Mouse (Mus musculus): ENCODE data around the gene Wdr77.
"Not testable (repeated sequence)": the region's sequence is repeated elsewhere in the genome, so short reads cannot be mapped to it uniquely, and the experiment has no call there.

Gene Wdr77

DNA sequence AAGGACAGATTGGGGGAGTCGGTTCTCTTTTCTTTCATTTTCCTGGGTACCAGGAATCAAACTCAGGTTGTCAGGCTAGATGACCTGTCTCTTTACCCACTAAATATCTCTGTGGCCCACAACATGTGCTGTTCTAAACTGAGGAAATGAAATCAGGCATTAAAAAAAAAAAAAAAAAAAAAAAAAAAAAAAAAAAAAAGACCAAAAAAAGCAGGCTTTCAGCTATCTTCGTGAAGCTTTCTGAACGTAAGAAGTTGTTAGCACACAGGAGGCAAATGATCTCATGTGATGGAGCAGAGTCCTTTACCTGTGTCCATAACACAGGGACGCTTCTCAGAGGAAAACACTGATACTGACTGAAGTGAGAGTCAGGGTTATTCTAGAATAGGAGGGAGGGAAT, 23.1 kb upstream of the Wdr77 start:
- intact Hi-C loops (cut with DNase I): no loop called here

DNA sequence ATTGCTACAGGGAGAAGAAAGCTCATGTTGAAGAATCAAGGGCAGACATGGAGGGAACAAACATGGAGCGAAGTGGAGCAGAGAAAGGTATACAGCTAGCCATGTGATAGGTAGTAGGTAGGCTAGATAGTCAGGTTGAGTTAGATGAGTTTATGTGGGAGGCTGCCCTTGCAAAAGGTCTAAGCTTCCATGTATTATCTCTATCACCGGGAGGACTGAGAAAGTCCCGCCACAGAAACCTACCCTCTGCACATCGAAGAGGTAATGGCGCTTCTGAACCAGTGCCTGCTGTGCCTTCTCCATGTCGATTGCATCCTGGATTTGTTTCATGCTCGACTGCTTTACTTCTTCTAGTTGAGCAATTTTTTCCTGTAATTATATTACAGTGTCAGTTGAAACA, 7.8 kb upstream of the Wdr77 start:
- intact Hi-C loops (cut with DNase I): no loop called here

DNA sequence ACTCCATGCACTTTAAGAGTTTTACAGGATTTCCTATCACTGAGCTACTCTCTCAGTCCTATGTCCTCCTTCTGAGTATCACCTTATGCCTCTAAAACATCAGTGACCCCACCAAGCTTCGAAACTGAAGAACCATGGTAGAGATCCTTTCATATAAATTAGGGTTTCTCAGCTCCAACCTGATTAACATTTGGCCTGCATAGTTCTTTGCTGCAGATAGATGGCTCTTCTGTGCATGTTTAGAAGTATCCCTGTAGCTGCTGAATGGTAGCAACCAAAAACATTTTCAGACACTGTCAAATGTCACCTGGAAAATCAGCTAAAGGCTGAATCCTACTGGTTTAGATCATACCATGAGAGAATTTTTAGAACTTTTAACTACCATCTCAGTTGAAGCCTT, 1.9 kb upstream of the Wdr77 start:
- intact Hi-C loops (cut with DNase I): no loop called here

DNA sequence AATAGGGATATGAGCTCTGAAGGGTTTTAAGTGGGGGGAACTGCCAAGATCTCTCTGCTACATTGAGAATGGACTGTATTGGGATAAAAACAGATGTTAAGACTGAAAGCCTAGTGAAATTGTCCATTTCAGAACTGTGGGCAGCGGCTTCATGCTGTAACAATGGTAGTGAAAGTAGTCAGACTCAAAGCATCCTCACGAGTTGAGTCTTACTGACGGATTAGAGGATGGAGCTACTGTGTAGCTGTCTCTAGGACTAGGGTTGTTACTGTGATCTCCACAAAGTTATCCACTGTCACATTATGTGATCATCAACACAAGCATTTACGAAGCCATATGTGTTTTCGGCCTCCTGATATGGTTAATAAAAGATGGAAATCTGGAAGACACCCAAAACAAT, 965 bp upstream of the Wdr77 start:
- intact Hi-C loops (cut with DNase I): no loop called here

DNA sequence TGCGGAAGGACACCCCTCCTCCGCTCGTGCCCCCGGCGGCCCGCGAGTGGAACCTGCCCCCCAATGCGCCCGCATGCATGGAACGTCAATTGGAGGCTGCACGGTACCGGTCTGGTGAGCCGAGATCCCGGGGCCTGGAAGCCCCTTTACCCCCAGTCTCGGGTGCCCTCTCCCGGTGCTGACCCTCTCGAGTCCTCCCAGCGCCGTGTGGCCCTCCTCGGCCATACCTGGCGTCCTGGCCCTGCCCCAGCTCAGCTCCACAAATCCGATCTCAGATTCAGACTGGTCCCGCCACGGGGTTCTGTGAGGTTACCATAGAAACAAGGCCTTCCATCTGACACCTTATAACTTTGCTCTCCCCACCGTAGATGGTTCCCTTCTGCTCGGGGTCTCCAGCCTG, 416 bp downstream of the Wdr77 start:
- intact Hi-C loops (cut with DNase I): no loop called here

DNA sequence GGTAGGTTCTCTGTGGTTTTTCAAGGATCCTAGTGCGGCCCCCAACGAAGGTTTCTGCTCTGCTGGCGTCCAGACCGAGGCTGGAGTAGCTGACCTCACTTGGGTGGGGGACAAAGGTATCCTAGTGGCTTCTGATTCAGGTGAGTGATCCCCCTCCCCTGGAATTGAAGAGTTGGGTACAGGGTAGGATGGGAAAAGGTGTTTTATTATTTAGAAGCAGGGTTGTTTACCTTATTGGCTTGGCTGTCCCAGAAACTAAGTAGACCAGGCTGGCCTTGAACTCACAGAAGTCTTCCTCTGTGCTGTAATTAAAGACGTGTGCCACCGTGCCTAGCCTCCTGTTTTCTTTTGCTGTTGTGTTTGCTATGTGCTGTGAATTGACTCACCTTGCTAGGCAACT, 830 bp downstream of the Wdr77 start, which contains the start of gene Atp5f1:
Gene Atp5f1, minus strand, starts transcription at position 101 of the 400 bp plus-strand sequence.
- intact Hi-C loops (cut with DNase I): loop anchor here (10.0 kb wide), 1 partner anchor 585 kb away; the partner anchor contains the start of genes Cept1 and Dram2

DNA sequence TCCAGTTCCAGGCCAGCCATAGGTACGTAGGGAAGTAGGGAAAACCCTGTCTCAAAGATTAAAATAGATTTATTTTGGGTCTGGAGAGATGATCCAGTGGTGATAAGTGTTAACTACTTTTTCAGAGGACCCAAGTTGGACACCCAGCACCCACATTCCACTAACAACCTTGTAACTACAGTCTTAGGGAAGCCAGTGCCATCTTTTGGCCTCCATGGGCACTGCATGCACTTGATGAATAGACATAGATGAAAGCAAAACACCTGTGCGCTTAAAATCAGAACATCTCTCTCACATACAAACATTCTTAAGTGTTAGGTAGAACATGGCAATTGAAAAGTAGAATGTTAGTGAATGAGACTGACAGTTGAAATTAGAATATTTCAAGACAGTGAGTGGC, 1.5 kb downstream of the Wdr77 start:
- intact Hi-C loops (cut with DNase I): loop anchor here (10.0 kb wide), 1 partner anchor 584 kb away; the partner anchor contains the start of genes Cept1 and Dram2

DNA sequence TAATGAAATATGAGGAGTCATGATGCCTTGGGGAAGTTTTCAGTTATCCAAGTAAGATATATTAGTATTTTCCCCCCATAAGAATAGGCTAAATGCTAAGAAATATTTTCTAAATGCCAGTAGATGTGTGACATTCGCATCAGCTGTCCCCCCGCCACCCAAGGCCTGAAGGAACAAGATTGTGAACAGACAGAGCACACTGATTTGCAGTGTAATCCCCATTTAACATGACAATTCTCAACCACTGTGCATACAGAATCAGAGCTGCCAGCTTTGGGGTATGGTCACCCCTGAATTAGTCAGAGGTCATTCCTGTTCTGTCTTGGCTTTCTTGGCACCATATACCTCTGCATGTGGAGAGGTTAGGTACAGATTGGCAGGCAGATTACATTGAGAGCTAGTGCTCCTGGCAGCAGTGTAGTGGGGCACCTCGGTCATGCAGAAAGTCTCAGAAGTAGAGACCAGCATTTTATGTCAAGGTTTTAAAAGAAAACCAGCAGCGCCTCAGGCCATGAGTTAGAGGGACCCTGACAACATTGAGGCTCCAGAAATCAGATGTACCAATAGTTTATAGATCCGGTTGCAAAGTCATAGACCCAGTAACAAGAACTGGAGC, 12.8 kb downstream of the Wdr77 start:
- intact Hi-C loops (cut with DNase I): no loop called here

DNA sequence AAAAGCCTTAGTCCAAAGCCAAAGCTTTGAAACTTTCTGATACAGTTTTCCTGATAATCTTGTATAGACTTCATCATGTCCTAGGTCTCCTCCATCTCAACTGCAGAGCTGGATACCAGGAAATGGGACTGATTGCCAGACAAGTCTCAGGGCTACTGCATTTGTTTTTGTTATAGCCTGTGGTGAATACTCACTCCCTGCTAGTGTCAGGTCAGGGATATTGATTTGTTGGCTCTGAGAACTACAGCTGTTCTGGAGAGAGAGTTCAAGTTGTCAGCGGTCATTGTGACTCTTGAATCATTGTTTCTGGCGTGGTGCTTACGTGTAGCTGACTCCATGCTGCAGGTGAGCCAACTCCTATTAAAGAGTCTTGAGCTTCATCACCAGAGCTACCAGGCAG, 14.2 kb downstream of the Wdr77 start, which contains the start of gene Ovgp1:
Gene Ovgp1, plus strand, starts transcription at position 301 of the 400 bp plus-strand sequence.
- intact Hi-C loops (cut with DNase I): no loop called here

DNA sequence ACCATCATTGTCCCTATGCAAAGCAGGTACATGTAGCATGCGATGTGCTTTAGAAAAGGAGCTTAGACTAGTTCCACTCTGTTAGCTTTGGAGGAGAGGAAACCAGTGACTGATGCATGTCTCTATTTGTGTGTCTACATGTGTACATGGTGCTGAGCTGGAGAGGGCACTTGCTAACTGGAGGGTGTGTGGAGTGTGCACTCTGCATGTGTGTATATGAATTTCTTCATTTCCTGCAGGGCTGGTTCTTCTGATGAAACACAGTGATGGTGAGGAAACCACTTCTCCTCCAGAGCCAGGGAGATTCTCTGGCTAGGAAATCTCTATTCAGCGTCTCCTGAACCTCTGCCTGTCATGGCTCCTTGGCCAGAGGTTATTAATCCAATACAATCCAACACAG, 15.0 kb downstream of the Wdr77 start:
- intact Hi-C loops (cut with DNase I): no loop called here

DNA sequence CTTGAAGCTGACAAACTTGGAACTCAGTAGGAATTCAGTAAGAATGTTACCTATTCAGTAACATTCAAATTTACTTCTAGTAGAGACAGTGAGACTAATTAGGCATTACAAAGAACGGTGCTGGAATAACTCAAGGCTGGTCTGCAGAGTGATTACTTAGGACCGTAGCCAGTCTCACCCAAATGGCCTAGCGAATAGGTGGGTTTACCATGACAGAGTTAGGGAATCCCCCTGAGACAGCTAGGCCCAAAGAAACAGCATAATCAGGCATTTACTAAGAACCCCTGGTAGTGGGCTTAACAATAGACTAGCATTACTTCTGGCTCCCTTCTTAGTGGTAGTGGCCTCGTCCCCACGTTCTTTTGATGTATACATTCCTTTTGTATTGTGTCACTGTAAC, 30.4 kb downstream of the Wdr77 start:
- intact Hi-C loops (cut with DNase I): loop anchor here (2.0 kb wide), 1 partner anchor 459 kb away; no protein-coding TSS in a partner anchor

DNA sequence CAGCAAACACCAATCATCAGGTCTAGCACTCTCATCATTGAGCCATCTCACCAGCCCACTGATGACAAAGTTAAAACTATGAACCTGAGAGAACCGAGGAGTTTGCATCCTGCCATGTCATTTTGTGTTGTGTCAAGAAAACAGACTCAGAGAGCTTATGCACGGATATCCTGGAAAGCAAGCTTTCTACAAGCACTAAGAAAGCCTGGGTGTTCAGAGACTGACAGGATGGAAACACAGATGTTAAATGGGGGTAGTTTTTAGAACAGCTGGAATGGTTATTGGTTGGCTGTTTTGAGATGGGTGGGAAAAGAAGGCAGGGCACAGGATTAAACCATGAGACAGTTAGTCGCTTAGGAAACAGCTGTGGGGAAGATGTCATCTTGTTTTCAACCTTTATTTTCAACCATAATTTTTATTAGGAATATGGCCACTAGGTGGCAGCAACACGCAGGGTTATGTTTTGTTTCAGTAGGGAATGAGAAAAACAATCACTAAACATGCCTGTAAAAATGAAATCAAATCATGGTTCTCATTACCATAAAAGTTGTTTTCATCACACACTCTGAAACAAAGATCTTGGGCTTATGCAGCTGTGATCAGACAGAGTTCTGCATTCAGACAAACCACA, 32.6 kb downstream of the Wdr77 start:
- intact Hi-C loops (cut with DNase I): loop anchor here (2.0 kb wide), 1 partner anchor 457 kb away; no protein-coding TSS in a partner anchor

DNA sequence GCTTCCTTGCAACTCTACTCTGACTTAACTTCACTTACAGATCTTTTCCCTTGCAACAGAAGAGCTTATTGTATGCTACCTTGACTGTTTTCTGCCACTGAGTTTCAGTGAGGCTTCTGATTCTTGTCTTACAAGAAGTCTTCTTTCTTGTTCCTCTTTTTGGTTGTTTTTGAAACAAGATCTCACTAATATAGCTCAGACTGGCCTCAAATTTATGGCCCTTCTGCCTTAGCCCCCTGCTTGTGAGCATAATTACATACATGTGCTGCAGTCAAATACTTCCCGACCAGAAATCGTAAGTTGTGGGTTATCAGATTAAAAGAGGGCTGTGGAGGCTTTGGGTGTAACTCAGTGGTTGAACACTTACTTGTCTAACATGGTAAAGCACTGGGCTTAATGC, 35.6 kb downstream of the Wdr77 start:
- intact Hi-C loops (cut with DNase I): no loop called here

DNA sequence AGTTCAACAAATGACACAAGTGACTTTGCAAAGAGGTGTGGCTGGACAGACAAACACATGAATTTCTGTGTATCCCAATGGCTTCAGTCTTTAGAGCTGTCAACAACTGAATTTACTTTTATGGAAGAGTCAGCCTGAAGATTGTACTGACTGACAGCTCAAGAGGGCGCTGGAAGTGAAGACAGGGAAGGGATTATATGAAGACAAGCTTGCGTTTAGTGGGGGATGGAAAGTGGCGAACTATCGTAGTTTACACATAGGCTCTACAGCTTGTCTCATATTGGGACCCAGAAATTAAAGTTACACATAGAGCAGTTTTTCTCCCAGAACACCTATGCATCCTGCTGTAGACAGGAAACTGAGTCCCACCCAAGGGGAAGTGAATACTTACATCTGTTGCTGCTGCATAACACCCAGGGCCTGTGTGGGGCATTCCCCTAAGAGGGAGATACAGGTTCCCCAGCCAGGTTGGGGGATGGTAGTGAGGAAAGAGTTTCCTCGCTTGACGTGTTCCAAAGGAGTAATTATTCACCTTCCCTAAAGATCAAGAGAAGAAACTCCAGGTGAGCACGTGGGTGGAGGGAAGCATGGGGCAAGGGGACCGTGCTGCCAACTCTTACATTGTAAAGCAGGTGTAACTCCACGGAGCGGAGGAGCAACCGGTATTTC, 41.7 kb downstream of the Wdr77 start:
- intact Hi-C loops (cut with DNase I): no loop called here

DNA sequence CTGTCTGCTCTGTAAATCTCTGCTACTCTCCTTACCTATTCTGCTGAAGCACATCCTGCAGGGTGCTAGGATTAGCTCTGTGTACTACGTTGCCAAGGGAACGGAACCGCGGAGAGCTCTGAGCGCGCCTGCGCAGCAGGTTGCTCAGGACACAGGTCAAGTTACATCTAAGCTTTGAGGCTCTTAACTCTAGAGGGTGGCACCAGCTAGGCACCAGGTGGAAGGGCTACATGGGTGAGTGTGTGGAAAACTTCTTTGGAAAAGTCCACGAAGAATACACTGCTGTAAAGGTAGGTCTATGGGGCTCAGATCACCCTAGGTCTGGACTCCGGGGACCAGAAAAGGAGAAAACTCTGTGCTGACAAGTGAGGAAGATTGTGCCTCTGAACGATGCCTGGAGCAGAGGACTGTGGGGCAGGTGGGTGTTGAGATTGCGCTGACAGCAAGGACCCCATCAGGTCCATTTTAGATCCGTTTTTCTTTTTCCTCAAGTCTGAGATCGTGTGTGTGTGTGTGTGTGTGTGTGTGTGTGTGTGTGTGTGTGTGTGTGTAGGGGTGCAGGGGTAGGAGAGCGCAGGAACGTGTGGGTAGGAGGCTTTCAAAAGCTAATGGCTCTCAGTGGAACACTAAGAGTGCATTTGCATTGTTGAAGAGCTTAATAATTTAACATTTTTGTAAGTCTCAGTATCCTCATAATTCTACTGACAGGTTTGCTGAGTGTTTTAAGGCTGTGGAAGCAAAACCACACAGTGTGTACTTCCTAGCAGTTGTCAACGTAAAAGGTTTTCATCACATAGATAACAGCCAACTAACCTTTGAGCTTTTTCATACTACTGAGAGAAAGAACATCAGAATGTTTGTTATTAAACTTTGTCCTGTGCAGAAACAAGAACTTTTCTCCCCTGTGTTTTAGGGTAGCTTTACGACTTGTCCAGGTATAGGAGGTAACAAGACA, 42.5 kb downstream of the Wdr77 start:
- intact Hi-C loops (cut with DNase I): no loop called here

DNA sequence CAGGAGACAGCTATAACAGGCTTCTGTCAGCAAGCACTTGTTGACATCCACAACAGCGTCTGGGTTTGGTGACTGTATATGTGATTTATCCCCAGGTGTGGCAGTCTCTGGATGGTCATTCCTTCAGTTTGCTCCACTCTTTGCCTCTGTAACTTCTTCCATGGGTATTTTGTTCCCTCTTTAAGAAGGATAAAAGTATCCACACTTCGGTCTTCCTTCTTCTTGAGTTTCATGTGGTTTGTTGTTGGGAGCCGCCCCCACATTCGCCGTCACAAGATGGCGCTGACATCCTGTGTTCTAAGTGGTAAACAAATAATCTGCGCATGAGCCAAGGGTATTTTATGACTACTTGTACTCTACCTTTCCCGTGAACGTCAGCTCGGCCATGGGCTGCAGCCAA, 44.2 kb downstream of the Wdr77 start:
- intact Hi-C loops (cut with DNase I): not testable (repeated sequence)

DNA sequence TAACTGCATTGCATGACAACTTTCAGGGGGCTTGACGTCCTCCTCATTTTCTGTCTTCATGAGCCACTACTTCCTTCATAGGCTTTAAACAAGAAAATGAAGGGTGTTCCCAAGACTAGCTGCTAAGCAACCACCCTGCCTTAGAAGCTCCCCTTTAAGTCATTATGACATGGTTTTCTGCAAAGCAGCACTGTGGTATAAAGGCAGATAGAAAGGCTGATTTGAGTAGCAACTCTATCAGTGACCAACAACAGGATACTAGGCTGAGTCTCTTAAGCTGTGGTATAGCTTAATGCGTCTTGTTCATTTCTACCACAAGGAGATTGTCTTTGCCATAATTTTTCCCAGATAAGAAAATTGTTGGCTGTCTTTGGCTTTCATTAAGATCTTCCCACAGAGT, 55.4 kb downstream of the Wdr77 start, which contains the start of gene Pifo:
Gene Pifo, minus strand, starts transcription at position 101 of the 400 bp plus-strand sequence.
- intact Hi-C loops (cut with DNase I): no loop called here
